Mouse (Mus musculus) small intestine, adult 2 months (tissue): ENCODE measurements around the gene Trmt11. TPM values are rescaled to one million over a fixed set of nuclear protein-coding genes. Genes with fewer than 3 reads are reported as not detected.
A peak's percentile ranks its signal among the peaks of the same experiment; 100 is the strongest.

ENCODE experiments used
- H3K27ac ChIP-seq: fragments of 200-500 bp; 2 replicates; pipeline ENCODE4 v1.5.1; 2012; ENCODE audit warnings: low read depth, low read length, control low read depth, inconsistent platforms; ENCODE audit not compliant: insufficient read depth
- H3K27me3 ChIP-seq: fragments of 200-500 bp; 2 replicates; pipeline ENCODE4 v1.6.1; 2012; ENCODE audit warnings: mild to moderate bottlenecking, moderate library complexity, low read length, inconsistent platforms; ENCODE audit not compliant: control insufficient read depth, insufficient read depth
- H3K36me3 ChIP-seq: fragments of 200-500 bp; 2 replicates; pipeline ENCODE4 v1.6.1; 2012; ENCODE audit warnings: mild to moderate bottlenecking, low read length, control low read depth, inconsistent platforms; ENCODE audit not compliant: control insufficient read depth, insufficient read depth
- H3K4me1 ChIP-seq: fragments of 200-500 bp; 2 replicates; pipeline ENCODE4 v1.6.1; 2012; ENCODE audit warnings: low read length, inconsistent platforms, mixed read lengths; ENCODE audit not compliant: control insufficient read depth, insufficient read depth, insufficient read length
- H3K4me3 ChIP-seq: fragments of 200-500 bp; 2 replicates; pipeline ENCODE4 v1.5.1; 2012; ENCODE audit warnings: low read depth, mild to moderate bottlenecking, control low read depth, inconsistent platforms, low read length, moderate library complexity
- CTCF ChIP-seq: fragments of 200-500 bp; IDR thresholded peaks from 2 replicates; pipeline ENCODE4 v1.5.1; 2012; ENCODE audit warnings: low read depth, mild to moderate bottlenecking, control low read depth, inconsistent platforms, low read length, moderate library complexity, mixed read lengths; ENCODE audit not compliant: insufficient replicate concordance, insufficient read length; ENCODE audit errors: extremely low read depth
- POLR2A ChIP-seq: fragments of 200-500 bp; IDR thresholded peaks from 2 replicates; pipeline ENCODE4 v1.6.1; 2012; ENCODE audit warnings: low read depth, mild to moderate bottlenecking, control low read depth, inconsistent platforms, low read length, moderate library complexity
- WGBS: fragments of 180-500 bp; shearing (Covaris S2); methylation state at CpG from one replicate; pipeline ENCODE4 v1.1.7; 2018; 5-methylcytosine and 5-hydroxymethylcytosine counted together
- polyA plus RNA-seq: library from polyadenylated mRNA; depleted of rRNA; stranded (reverse); fragments of >200 nt; gene quantifications from 2 replicates; pipeline ENCODE4 v1.2.3, GENCODE M21; 2012

The Trmt11 gene
- polyA plus RNA-seq, 1 experiment, result 0.13 TPM

DNA sequence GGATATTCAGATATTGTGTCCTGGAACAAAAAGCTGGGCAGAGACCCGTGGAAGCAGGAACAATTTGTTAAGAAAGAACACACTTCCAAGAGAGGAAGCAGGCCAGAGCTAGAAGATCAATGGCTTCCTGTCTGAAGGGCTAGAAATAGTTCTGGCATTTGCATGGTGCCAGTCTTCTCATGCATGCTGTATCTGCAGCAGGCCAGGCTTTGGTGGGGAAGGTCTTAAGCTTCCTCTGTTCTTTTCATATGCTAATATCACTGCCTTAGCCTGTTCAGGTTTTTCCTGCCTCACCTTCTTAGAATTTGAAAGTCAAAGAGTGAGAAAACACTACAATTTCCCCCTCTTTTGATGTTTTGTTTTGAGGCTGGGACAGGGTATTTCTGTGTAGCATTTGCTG lies 27.0 kb upstream of the Trmt11 start:
- Histone ChIP-seq H3K27me3 (no peaks in the 10 kb centered on the region), H3K36me3 (no peaks in the 10 kb centered on the region), H3K4me1 (no peaks in the 10 kb centered on the region), H3K27ac (no peak overlapping the region), H3K4me3 (no peak overlapping the region)
- no peak for TF ChIP-seq POLR2A
- TF ChIP-seq CTCF, result no peak
- 58% methylated on average over 1 of the region's 1 CpGs for WGBS

DNA sequence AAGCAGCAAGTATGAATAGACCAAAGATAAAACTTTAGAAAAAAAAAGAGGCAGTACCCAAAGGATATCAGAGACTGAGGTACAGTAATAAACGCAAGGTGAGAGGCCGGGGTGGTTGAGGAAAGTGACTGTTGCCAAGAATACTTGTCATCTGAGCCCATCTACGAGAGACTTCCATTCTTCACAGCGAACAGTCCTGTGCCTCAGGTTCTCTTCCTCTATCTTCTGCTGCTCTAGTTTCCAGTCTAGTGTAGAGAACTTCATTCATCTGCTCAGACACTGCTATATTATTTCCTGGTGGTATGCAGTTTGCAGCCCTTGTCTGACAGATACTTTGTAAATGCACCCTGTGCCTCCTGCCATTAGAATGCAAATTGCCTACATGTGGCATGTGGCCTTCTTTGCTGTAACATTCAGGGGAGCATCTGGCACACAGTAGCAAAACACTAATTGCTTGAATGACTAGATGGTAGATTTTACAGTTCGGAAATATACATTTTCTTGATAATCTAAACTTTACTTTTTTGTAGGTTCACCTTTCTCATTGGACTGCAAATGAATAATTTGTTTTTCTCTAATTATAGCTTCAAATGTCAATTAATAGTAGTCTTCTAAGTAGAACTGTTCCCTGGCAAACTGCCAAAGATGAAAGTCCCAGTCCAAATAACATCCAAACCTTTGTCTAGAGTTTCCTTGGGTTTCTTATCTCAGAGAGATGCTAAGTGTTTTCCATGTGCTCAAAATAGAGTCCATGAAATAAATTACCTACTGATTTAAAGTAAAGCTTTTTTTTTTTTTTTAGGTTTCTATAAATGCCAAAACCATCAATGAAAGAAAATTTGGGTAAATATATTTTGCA lies 23.8 kb upstream of the Trmt11 start:
- no peaks in the 10 kb centered on the region for H3K27me3 ChIP-seq
- H3K36me3 ChIP-seq, result no peaks in the 10 kb centered on the region
- H3K27ac ChIP-seq, result no peak overlapping the region
- H3K4me1 ChIP-seq, result no peaks in the 10 kb centered on the region
- TF ChIP-seq CTCF (no peak), POLR2A (no peak)
- WGBS, result 33% methylated on average over 5 of the region's 5 CpGs
- H3K4me3 ChIP-seq, result no peak overlapping the region

DNA sequence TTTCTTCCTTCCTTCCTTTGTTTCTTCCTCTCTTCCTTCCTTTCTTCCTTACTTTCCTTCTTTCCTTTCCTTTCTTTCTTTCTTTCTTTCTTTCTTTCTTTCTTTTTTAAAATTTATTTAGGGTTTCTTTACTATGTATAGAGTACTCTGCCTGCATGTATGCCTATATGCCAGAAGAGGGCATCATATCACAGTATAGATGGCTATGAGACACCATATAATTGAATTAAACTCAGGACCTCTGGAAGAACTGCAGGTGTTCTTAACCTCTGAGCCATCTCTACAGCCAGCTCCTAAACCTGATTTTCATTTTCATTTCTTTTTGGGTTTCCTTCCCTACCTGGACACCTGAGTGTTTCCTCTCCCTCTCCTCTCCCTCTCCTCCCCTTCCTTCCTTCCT lies 22.4 kb upstream of the Trmt11 start:
- H3K4me1 ChIP-seq, result no peaks in the 10 kb centered on the region
- no peak overlapping the region for H3K4me3 ChIP-seq
- H3K36me3 ChIP-seq, result no peaks in the 10 kb centered on the region
- TF ChIP-seq POLR2A (no peak), CTCF (no peak)
- H3K27me3 ChIP-seq, result no peaks in the 10 kb centered on the region
- no peak overlapping the region for H3K27ac ChIP-seq

DNA sequence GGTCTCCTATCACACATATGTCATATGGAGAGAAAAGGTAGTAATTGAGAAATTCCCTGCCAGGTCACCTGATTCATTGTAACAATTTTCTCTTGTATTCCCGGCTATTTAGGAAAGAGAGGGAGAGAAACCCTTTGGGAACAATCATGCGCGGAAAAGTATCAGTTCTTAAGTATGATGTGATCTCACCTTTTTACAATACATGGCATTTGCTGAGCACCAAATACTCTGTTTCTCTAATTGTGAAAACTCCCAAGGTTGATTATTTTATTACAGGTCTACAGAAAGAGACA lies 18.3 kb upstream of the Trmt11 start:
- H3K4me3 ChIP-seq, result no peak overlapping the region
- H3K36me3 ChIP-seq, result no peaks in the 10 kb centered on the region
- no peaks in the 10 kb centered on the region for H3K4me1 ChIP-seq
- no peak overlapping the region for H3K27ac ChIP-seq
- H3K27me3 ChIP-seq, result no peaks in the 10 kb centered on the region
- WGBS, result 29% methylated on average over 3 of the region's 3 CpGs
- TF ChIP-seq CTCF (no peak), POLR2A (no peak)

DNA sequence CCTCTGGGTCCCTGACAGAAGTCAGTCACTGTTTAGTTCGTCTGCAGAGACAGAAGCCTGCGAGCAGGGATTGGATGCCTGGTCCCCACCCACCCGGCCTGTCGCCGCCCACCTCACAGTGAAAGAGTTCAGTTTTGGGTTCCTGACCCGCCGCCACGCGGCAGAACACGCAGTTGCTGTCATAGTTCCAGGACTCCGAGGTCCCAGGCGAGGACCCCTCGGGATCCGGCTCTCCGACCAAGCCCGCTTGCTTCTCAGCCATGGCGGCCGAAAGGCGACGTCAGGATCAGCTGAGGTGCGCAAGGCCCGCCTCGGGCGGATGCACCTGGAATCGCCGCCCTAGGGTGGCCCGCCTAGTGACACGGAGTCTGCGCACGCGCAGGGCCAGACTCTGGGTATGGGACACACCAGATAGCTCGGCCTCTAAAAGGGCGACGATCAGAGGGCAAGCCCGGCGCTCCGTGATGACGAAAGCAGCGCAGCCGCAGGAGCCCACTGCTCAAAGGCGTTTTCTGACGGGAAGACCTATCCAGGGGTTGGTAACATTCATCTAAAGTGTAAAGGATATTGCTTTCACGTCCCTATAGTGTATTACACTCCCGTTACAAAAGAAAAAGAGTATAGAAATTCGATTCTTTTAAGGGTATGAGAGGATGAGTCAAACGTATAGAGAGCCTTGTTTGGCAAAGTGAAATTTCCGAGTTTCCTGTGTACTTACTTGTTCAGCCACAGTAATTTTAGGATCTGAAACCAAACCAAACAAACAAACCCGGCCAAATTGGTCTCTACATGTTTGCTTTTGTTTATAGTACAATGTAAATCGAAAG lies 17.8 kb upstream of the Trmt11 start:
- whole genome bisulfite sequencing, result under 1% methylated on average over 49 of the region's 49 CpGs
- TF ChIP-seq POLR2A (peak; percentile 71), CTCF (peak; percentile 25; the same call in 1 of the 2 replicates)
- no peaks in the 10 kb centered on the region for H3K27me3 ChIP-seq
- peak overlapping the region; percentile 89 for H3K4me3 ChIP-seq
- peaks cover 4% of the 10 kb centered on the region for H3K36me3 ChIP-seq
- peak overlapping the region; percentile 94 for H3K27ac ChIP-seq
- no peaks in the 10 kb centered on the region for H3K4me1 ChIP-seq

DNA sequence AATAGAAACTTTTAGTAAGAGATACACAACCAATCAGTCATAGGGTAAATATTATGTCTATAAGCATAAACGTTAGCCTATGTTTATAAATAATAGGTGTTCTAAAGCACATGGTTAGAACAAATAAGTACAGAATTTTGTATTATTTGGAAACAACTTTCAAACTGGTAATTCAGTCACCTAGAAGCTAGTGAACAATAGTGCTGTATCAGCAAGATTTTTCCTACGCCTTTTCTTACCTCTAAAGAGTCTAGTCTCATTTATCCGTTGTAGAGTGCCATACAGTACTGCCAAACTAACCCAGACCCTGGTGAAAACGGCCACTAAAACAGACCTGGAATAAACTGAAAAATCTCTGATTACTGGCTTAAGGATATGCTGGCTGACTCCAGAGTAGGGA lies 12.5 kb upstream of the Trmt11 start:
- no peaks in the 10 kb centered on the region for H3K4me1 ChIP-seq
- WGBS, result 84% methylated on average over 4 of the region's 4 CpGs
- no peaks in the 10 kb centered on the region for H3K27me3 ChIP-seq
- H3K27ac ChIP-seq, result no peak overlapping the region
- no peak overlapping the region for H3K4me3 ChIP-seq
- no peak for TF ChIP-seq POLR2A
- no peak for TF ChIP-seq CTCF
- H3K36me3 ChIP-seq, result peaks cover 23% of the 10 kb centered on the region

DNA sequence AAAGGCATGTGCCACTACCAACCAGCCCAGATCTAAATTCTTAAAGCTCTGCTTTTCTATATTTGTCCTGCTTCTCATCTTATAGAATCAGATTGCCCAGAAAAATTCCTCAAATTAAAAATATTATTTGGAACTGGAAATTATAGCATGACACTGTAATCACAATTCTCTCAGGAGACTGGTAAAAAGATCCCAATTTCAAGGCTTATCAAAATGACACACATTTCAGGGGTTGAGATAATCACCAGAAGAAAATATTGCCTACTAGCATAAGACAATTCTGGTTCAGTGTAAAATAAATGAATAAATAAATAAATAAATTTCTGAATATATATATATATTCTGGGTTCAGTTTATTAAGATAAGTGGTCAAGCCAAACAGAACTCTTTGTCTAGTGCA lies 9.1 kb upstream of the Trmt11 start:
- Histone ChIP-seq H3K4me3 (no peak overlapping the region), H3K27me3 (no peaks in the 10 kb centered on the region), H3K36me3 (peaks cover 28% of the 10 kb centered on the region), H3K27ac (no peak overlapping the region), H3K4me1 (no peaks in the 10 kb centered on the region)
- TF ChIP-seq CTCF (no peak), POLR2A (no peak)
